Comparison of ENCODE assay signal across 12 mouse cellular contexts in the genomic region with DNA sequence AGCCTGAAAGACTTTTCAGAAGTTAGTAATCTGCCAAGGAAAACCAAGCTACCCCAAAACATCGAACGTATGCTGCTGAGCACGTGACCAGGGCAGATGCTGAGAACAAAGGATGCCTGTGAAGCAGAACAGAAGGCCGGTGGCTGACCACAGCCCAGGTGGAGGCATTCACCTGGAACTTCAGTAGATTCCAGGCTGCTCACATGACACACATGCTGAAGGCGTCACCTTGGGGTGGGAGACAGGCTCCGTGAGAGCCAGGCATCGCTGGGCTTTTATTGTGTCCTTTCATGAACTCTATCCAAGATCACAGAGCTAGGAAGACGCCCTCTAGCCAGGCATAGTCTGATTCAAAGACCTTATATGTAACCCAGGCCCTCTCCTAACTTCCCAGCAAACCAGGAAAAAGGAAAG. TPM values are rescaled to one million over a fixed set of nuclear protein-coding genes. Genes with fewer than 3 reads are reported as not detected.
A peak's percentile ranks its signal among the peaks of the same experiment; 100 is the strongest.
DNase-seq lines count a peak whose midpoint lies in the region; ATAC-seq and TF ChIP-seq lines count a peak whose summit lies in the region.
"Had no signal": no experiment of that assay in that cellular context is flagged by ENCODE, and none has a peak within 500 bp of the region (broad histone marks: within the 10 kb centered on the region; RNA-seq: fewer than 3 reads in every experiment).

No protein-coding gene starts in this region.

- H3K4me3 ChIP-seq in liver, adult 2 months (ENCODE audit: insufficient read depth, low read depth, low read length) = no peak overlapping the region
- H3K4me3 ChIP-seq in liver, embryonic 11.5 days (ENCODE audit: low read depth, low read length) = no peak overlapping the region
- H3K4me3 ChIP-seq in embryonic fibroblast, embryonic 13.5 days (ENCODE audit: insufficient read depth, low read length) = no peak overlapping the region
- no peak overlapping the region for H3K4me3 ChIP-seq in midbrain, postnatal 0 days (ENCODE audit: low read depth, low read length)
- H3K4me3 ChIP-seq: forebrain, embryonic 13.5 days; liver, embryonic 15.5 days; neural tube, embryonic 12.5 days had no signal

- no peak for ATAC-seq in liver, embryonic 11.5 days (replicated peaks; ENCODE audit: low FRiP score)
- ATAC-seq in midbrain, postnatal 0 days (ENCODE audit: low FRiP score) = no peak
- ATAC-seq: forebrain, embryonic 13.5 days had no signal

- 69% methylated on average over 8 of the region's 8 CpGs for WGBS in liver, adult 2 months
- WGBS in liver, embryonic 11.5 days = 81% methylated on average over 8 of the region's 8 CpGs
- WGBS in midbrain, postnatal 0 days = 60% methylated on average over 8 of the region's 8 CpGs

- no peak for DNase-seq in liver, adult 2 months (ENCODE audit: extremely low read depth, low read depth, low spot score)
- DNase-seq in liver, embryonic 11.5 days (ENCODE audit: low spot score) = no peak
- peak; percentile 63 for DNase-seq in kidney, postnatal 10 days
- peak; percentile 96 for DNase-seq in splenic B cell, adult 2 months (ENCODE audit: low read depth, low spot score)
- no peak for DNase-seq in MN1 (ENCODE audit: low spot score)
- no peak for DNase-seq in cerebellum, adult 8-10 months
- DNase-seq in midbrain, postnatal 0 days (ENCODE audit: low spot score) = no peak
- DNase-seq: cerebellum, adult 11-12 months had no signal

- H3K4me2 ChIP-seq in liver, embryonic 11.5 days = no peak overlapping the region
- no peak overlapping the region for H3K4me2 ChIP-seq in midbrain, postnatal 0 days (ENCODE audit: low read depth, low read length, poor library complexity, severe bottlenecking)
- H3K4me2 ChIP-seq: forebrain, embryonic 13.5 days; liver, embryonic 15.5 days; neural tube, embryonic 12.5 days had no signal

- H3K4me1 ChIP-seq in liver, adult 2 months (ENCODE audit: control insufficient read depth, insufficient read depth, low read length) = no peaks in the 10 kb centered on the region; the same call in 1 of the 2 replicates
- 0 out of 2 replicates have a peak, but pooled peaks cover 7% of the 10 kb centered on the region for H3K4me1 ChIP-seq in liver, embryonic 11.5 days (replicated peaks; ENCODE audit: control insufficient read depth, insufficient read depth, low read length)
- H3K4me1 ChIP-seq in embryonic fibroblast, embryonic 13.5 days (ENCODE audit: control insufficient read depth, insufficient read depth, low read length) = peaks cover 52% of the 10 kb centered on the region
- H3K4me1 ChIP-seq in midbrain, postnatal 0 days (ENCODE audit: insufficient read depth, low read length) = 0 out of 2 replicates have a peak, but pooled peaks cover under 1% of the 10 kb centered on the region
- H3K4me1 ChIP-seq: forebrain, embryonic 13.5 days; neural tube, embryonic 12.5 days had no signal

- TF ChIP-seq CTCF in liver, adult 2 months (IDR thresholded peaks at IDR 0.05; ENCODE audit: low read depth, low read length) = no peak
- TF ChIP-seq CTCF in embryonic fibroblast, embryonic 13.5 days (IDR thresholded peaks at IDR 0.05; ENCODE audit: borderline replicate concordance, insufficient read depth, low read length) = no peak
- no peak for TF ChIP-seq CTCF in midbrain, postnatal 0 days (IDR thresholded peaks at IDR 0.05)

- no peaks in the 10 kb centered on the region for H3K9me3 ChIP-seq in liver, embryonic 11.5 days (ENCODE audit: control insufficient read depth, low read length)
- no peaks in the 10 kb centered on the region for H3K9me3 ChIP-seq in midbrain, postnatal 0 days (ENCODE audit: low read length)
- H3K9me3 ChIP-seq: forebrain, embryonic 13.5 days; liver, embryonic 15.5 days; neural tube, embryonic 12.5 days had no signal

- TF ChIP-seq POLR2A in liver, adult 2 months (IDR thresholded peaks at IDR 0.05; ENCODE audit: extremely low read depth, insufficient read depth, low read length) = no peak
- TF ChIP-seq POLR2A in embryonic fibroblast, embryonic 13.5 days (IDR thresholded peaks at IDR 0.05; ENCODE audit: low read depth, low read length) = no peak

- H3K79me2 ChIP-seq in liver, adult 2 months (ENCODE audit: control insufficient read depth, insufficient read depth, low read length) = no peaks in the 10 kb centered on the region

- no peak overlapping the region for H3K9ac ChIP-seq in liver, adult 2 months (ENCODE audit: low read depth, low read length)
- no peak overlapping the region for H3K9ac ChIP-seq in liver, embryonic 11.5 days (ENCODE audit: low read depth, low read length)
- no peak overlapping the region for H3K9ac ChIP-seq in midbrain, postnatal 0 days (replicated peaks; ENCODE audit: low read length, poor library complexity, severe bottlenecking)
- H3K9ac ChIP-seq: forebrain, embryonic 13.5 days; liver, embryonic 15.5 days; neural tube, embryonic 12.5 days had no signal

- peak overlapping the region; percentile 16; the same call in 1 of the 2 replicates for H3K27ac ChIP-seq in liver, adult 2 months (replicated peaks; ENCODE audit: insufficient read depth, low read depth, low read length)
- H3K27ac ChIP-seq in liver, embryonic 11.5 days (ENCODE audit: low read depth, low read length) = no peak overlapping the region
- H3K27ac ChIP-seq in embryonic fibroblast, embryonic 13.5 days (ENCODE audit: insufficient read depth, low read length) = peak overlapping the region; percentile 100
- no peak overlapping the region for H3K27ac ChIP-seq in midbrain, postnatal 0 days (ENCODE audit: low read depth, low read length)
- H3K27ac ChIP-seq: forebrain, embryonic 13.5 days; liver, embryonic 15.5 days; neural tube, embryonic 12.5 days had no signal

- H3K36me3 ChIP-seq in liver, adult 2 months (ENCODE audit: control insufficient read depth, insufficient read depth, low read length) = no peaks in the 10 kb centered on the region
- no peaks in the 10 kb centered on the region for H3K36me3 ChIP-seq in liver, embryonic 11.5 days (ENCODE audit: control insufficient read depth, insufficient read depth, low read length)
- no peaks in the 10 kb centered on the region for H3K36me3 ChIP-seq in splenic B cell, adult 2 months (ENCODE audit: control insufficient read depth, insufficient read depth, low read length, poor library complexity, severe bottlenecking)
- H3K36me3 ChIP-seq in midbrain, postnatal 0 days (ENCODE audit: insufficient read depth, low read length) = no peaks in the 10 kb centered on the region
- H3K36me3 ChIP-seq: liver, embryonic 15.5 days; neural tube, embryonic 12.5 days had no signal

- no peaks in the 10 kb centered on the region for H3K27me3 ChIP-seq in liver, adult 2 months (ENCODE audit: control insufficient read depth, insufficient read depth, low read length)
- H3K27me3 ChIP-seq in liver, embryonic 11.5 days (replicated peaks; ENCODE audit: control insufficient read depth, insufficient read depth, low read length) = no peaks in the 10 kb centered on the region
- H3K27me3 ChIP-seq in splenic B cell, adult 2 months (ENCODE audit: control insufficient read depth, insufficient read depth, low read length, poor library complexity, severe bottlenecking) = no peaks in the 10 kb centered on the region
- no peaks in the 10 kb centered on the region for H3K27me3 ChIP-seq in midbrain, postnatal 0 days (ENCODE audit: insufficient read depth, low read length)
- H3K27me3 ChIP-seq: forebrain, embryonic 13.5 days; liver, embryonic 15.5 days; neural tube, embryonic 12.5 days had no signal

RNA-seq across cellular contexts. Expression of a gene that starts 17.2 kb away (rescaled TPM):
- total RNA-seq in liver, adult 2 months (2014; rRNA removed) = 2.1 TPM in 2 replicates
- polyA plus RNA-seq in liver, adult 2 months (2012; rRNA removed) = 0.48 and 0.60 TPM in 2 replicates
- polyA plus RNA-seq in liver, embryonic 11.5 days (2014; fragmentation: Nextera tagmentation; extraction: Ambion mirVana) = 3.0 and 4.4 TPM in 2 replicates
- 228 and 282 TPM in 2 replicates for polyA plus RNA-seq in embryonic fibroblast, embryonic 13.5 days (2011; ENCODE audit: insufficient read length, low read depth, missing spikeins)
- total RNA-seq in midbrain, postnatal 0 days (2014; rRNA removed) = 5.4 and 6.5 TPM in 2 replicates
- polyA plus RNA-seq in midbrain, postnatal 0 days (2015; fragmentation: Nextera tagmentation; extraction: Ambion mirVana) = 1.9 and 2.1 TPM in 2 replicates

RNA-seq across cellular contexts. Expression of a gene that starts 28.6 kb away (rescaled TPM):
- total RNA-seq in liver, adult 2 months (2014; rRNA removed) = 0.18 and 0.60 TPM in 2 replicates
- polyA plus RNA-seq in liver, adult 2 months (2012; rRNA removed) = 0.05 TPM in 1 of 2 replicates, not detected in the other
- 16.0 and 16.7 TPM in 2 replicates for polyA plus RNA-seq in liver, embryonic 11.5 days (2014; fragmentation: Nextera tagmentation; extraction: Ambion mirVana)
- 17.4 and 24.0 TPM in 2 replicates for polyA plus RNA-seq in embryonic fibroblast, embryonic 13.5 days (2011; ENCODE audit: insufficient read length, low read depth, missing spikeins)
- total RNA-seq in midbrain, postnatal 0 days (2014; rRNA removed) = 1.3 and 2.3 TPM in 2 replicates
- 0.88 and 0.90 TPM in 2 replicates for polyA plus RNA-seq in midbrain, postnatal 0 days (2015; fragmentation: Nextera tagmentation; extraction: Ambion mirVana)

Comparison
In these comparisons a context has a peak if more than half of its experiments do, and no peak if none do; other contexts are left out.
1. H3K27ac ChIP-seq: peak in liver, adult 2 months (single experiment) and embryonic fibroblast, embryonic 13.5 days (single experiment); none in liver, embryonic 11.5 days (single experiment) and midbrain, postnatal 0 days (single experiment).
2. DNase-seq: peak in kidney, postnatal 10 days (single experiment) and splenic B cell, adult 2 months (single experiment); none in liver, adult 2 months (single experiment), liver, embryonic 11.5 days (single experiment), MN1 (single experiment), cerebellum, adult 8-10 months (single experiment) and midbrain, postnatal 0 days (single experiment).
3. RNA of a gene that starts 17.2 kb away (polyA plus RNA-seq): 228 to 282 TPM in embryonic fibroblast, embryonic 13.5 days; 3.0 to 4.4 TPM in liver, embryonic 11.5 days, 1.9 to 2.1 TPM in midbrain, postnatal 0 days and 0.48 to 0.60 TPM in liver, adult 2 months; every median in the first group is over 10 times any median in the second.